Mouse (Mus musculus) lung, adult 2 months (tissue): ENCODE results near the gene Gemin8.

Source experiments
- CTCF ChIP-seq: fragments of 200-500 bp; IDR thresholded peaks from 2 replicates; pipeline ENCODE4 v1.5.1; 2011; ENCODE audit warnings: mild to moderate bottlenecking, low read length, control low read depth; ENCODE audit not compliant: insufficient read depth
- POLR2A ChIP-seq: fragments of 200-500 bp; IDR thresholded peaks from 2 replicates; pipeline ENCODE4 v1.6.1; 2011; ENCODE audit warnings: low read depth, mild to moderate bottlenecking, control low read depth, low read length, borderline replicate concordance; ENCODE audit errors: extremely low read depth

- TF ChIP-seq CTCF (peak; percentile 14; the same call in 1 of the 2 replicates), POLR2A (no peak)
Observed at GRCm38 (mm10) chrX:166167307-166167706, 2.9 kb upstream of the Gemin8 start.
